Mouse (Mus musculus): ENCODE results near the gene Nck2. TPM values are rescaled to one million over a fixed set of nuclear protein-coding genes. Genes with fewer than 3 reads are reported as not detected.

Gene Nck2
- polyA plus RNA-seq, 1 experiment from 2014 or later, result 53.2 TPM

DNA sequence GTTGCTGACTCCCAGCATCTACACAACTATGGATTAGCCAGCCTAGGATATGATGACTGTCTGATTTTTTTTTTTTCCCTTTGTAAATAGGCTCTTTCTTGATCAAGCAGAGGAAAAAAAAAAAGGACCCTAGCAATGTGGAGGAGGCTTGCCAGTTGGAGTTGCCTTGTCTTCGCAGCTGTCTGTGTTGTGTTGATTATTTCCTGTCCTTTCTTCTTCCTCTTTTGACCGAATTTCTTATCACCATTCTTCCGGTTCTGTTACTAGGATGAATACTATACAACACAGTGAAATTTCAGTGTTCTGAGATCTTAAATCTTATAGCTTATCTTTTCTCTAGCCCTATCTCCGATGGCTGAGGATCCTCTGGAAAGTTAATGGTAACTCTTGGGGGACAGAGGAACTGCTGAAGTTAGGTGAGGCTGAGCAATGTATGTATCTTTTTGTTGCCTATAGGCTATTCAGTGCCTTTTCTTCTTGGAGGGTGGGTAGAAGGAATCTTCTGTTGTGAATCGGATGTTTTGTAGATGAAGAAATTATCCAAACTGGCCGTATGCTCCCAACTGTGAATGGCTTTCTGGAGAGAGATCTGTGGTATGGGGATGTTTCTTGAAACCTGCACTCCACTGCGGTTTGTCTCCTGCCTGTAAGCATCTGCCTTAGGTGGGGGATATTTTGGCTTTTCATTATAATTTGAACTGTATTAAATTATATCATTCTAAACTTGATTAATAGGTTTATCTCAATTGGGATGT, 12.8 kb downstream of the Nck2 start:
- WGBS, result 90% methylated on average over 7 of the region's 7 CpGs
- DNase-seq (ENCODE audit: low spot score), result no peak
- no peak overlapping the region for H3K4me3 ChIP-seq (ENCODE audit: low read depth, low read length)
- H3K9me3 ChIP-seq (ENCODE audit: control insufficient read depth, low read length), result no peaks in the 10 kb centered on the region
- H3K4me1 ChIP-seq (ENCODE audit: control insufficient read depth, insufficient read depth, low read length), result no peaks in the 10 kb centered on the region; the same call in 1 of the 2 replicates
- H3K4me2 ChIP-seq (ENCODE audit: low read depth, severe bottlenecking), result no peak overlapping the region
- ATAC-seq (ENCODE audit: insufficient number of reproducible peaks, low FRiP score, low TSS enrichment, low read depth), result no peak
- no peaks in the 10 kb centered on the region for H3K36me3 ChIP-seq (ENCODE audit: control insufficient read depth, insufficient read depth, low read length)
- H3K27ac ChIP-seq (replicated peaks; ENCODE audit: low read depth, low read length), result no peak overlapping the region
- no peaks in the 10 kb centered on the region for H3K27me3 ChIP-seq (ENCODE audit: control insufficient read depth, insufficient read depth, low read length)
- no peak overlapping the region for H3K9ac ChIP-seq (ENCODE audit: low read length)

DNA sequence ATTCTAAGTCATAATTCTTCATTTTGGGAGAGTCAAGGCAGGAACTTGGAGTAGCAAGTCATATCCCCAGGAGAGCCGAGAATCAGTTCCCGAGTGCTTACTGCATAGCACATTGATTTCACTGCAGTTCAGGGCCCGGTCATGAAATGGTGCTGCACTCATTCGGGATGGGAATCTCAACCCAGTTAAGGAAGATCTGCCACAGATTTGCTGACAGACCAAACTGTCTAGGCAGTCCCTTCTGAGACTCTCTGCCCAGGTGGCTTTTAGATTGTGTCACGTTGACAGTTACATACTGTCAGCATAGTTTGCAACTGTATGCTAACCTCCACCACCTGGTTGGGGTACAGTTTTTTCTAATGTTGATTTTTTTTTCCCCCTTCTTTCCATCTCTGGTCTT, 16.1 kb downstream of the Nck2 start:
- peaks cover 1% of the 10 kb centered on the region for H3K4me1 ChIP-seq (ENCODE audit: control insufficient read depth, insufficient read depth, low read length)
- no peak overlapping the region for H3K27ac ChIP-seq (replicated peaks; ENCODE audit: low read depth, low read length)
- DNase-seq (ENCODE audit: low spot score) (no peak), ATAC-seq (ENCODE audit: insufficient number of reproducible peaks, low FRiP score, low TSS enrichment, low read depth) (no peak)
- no peak overlapping the region for H3K9ac ChIP-seq (ENCODE audit: low read length)
- no peak overlapping the region for H3K4me3 ChIP-seq (ENCODE audit: low read depth, low read length)
- no peaks in the 10 kb centered on the region for H3K36me3 ChIP-seq (ENCODE audit: control insufficient read depth, insufficient read depth, low read length)
- no peaks in the 10 kb centered on the region for H3K9me3 ChIP-seq (ENCODE audit: control insufficient read depth, low read length)
- H3K27me3 ChIP-seq (ENCODE audit: control insufficient read depth, insufficient read depth, low read length), result no peaks in the 10 kb centered on the region
- WGBS, result 94% methylated on average over 5 of the region's 5 CpGs
- no peak overlapping the region for H3K4me2 ChIP-seq (ENCODE audit: low read depth, severe bottlenecking)

DNA sequence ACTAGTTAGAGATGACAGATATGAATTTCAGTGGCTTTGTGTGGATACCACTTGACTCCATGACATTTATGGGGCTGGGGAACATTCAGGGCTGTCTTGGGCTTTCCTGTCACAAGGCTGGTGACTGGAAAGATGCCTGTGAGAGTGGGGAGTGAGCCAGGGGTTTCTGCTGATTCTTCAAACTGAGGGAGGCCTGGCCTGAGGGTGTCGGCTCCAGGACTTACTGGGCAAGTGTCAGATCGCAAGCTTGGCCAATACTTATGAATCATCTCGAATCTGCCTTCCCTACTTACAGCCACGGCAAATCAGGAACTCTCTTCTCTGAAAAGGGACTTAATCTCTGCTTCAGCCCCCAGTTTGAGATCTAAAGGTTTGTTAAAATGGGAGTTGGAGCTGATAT, 18.3 kb downstream of the Nck2 start:
- DNase-seq (ENCODE audit: low spot score) (no peak), ATAC-seq (ENCODE audit: insufficient number of reproducible peaks, low FRiP score, low TSS enrichment, low read depth) (no peak)
- no peaks in the 10 kb centered on the region for H3K9me3 ChIP-seq (ENCODE audit: control insufficient read depth, low read length)
- no peak overlapping the region for H3K4me2 ChIP-seq (ENCODE audit: low read depth, severe bottlenecking)
- H3K36me3 ChIP-seq (ENCODE audit: control insufficient read depth, insufficient read depth, low read length), result no peaks in the 10 kb centered on the region
- peaks cover 12% of the 10 kb centered on the region for H3K4me1 ChIP-seq (ENCODE audit: control insufficient read depth, insufficient read depth, low read length)
- H3K4me3 ChIP-seq (ENCODE audit: low read depth, low read length), result no peak overlapping the region
- no peak overlapping the region for H3K27ac ChIP-seq (replicated peaks; ENCODE audit: low read depth, low read length)
- no peak overlapping the region for H3K9ac ChIP-seq (ENCODE audit: low read length)
- no peaks in the 10 kb centered on the region for H3K27me3 ChIP-seq (ENCODE audit: control insufficient read depth, insufficient read depth, low read length)
- 68% methylated on average over 4 of the region's 4 CpGs for WGBS

DNA sequence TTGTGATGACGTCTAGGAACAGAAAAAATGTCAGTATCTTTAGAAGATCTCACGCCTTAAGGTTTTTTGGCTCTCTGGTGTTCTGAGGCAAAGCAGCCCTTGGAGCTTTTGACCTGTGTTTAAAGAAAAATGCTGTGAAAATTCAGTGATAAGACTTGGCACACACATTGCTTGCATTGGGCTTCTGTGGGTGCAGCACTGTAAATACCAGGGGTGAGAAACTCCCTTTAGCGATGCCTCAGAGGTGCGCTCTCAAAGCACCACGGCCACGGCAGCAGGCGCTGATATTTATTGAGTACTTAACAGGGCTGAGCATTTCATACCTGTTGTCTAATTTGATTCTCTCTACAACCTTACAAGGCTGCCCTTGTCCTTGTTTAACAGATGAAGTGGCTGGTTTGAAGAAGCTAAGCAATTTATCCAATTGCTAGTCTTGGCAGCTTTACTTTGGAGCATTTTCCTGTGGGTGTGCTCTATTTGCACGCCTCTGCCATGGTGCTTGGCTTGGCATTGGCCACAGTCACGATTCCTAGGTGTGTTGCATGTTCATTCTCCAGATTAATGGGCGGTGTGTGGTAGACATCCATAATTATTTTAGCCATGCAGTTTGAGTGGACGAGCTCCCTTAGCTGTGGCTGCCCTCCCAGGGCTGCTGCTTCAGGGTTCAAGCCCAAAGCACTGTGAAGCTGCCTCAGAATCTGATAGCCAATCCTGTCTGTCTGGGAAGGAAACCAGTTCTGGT, 19.7 kb downstream of the Nck2 start:
- Histone ChIP-seq H3K4me2 (ENCODE audit: low read depth, severe bottlenecking) (no peak overlapping the region), H3K9me3 (ENCODE audit: control insufficient read depth, low read length) (no peaks in the 10 kb centered on the region), H3K27me3 (ENCODE audit: control insufficient read depth, insufficient read depth, low read length) (no peaks in the 10 kb centered on the region), H3K27ac (replicated peaks; ENCODE audit: low read depth, low read length) (no peak overlapping the region), H3K9ac (ENCODE audit: low read length) (no peak overlapping the region), H3K4me1 (ENCODE audit: control insufficient read depth, insufficient read depth, low read length) (peaks cover 21% of the 10 kb centered on the region), H3K4me3 (ENCODE audit: low read depth, low read length) (no peak overlapping the region), H3K36me3 (ENCODE audit: control insufficient read depth, insufficient read depth, low read length) (no peaks in the 10 kb centered on the region)
- ATAC-seq (ENCODE audit: insufficient number of reproducible peaks, low FRiP score, low TSS enrichment, low read depth) (no peak), DNase-seq (ENCODE audit: low spot score) (no peak)
- 83% methylated on average over 11 of the region's 11 CpGs for WGBS

DNA sequence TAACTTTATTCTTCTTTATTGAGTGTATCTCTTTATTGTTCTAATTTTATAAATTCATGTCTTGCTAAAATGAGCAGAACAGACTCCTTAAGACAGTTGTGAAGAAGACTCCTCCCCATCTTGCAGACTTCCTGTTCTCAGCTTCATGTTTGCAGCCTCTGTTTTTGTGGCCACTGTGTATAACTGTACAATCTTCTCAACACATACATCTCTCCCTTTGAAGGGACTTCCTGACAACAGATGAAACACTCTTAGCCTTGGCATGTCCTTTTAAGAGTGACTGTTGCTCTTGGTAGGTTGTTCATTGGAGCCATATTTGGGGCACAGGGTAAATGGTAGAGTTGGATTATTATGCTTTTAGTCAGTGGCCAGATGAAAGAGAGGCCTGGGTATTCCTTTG, 20.6 kb downstream of the Nck2 start:
- H3K9ac ChIP-seq (ENCODE audit: low read length), result no peak overlapping the region
- no peaks in the 10 kb centered on the region for H3K27me3 ChIP-seq (ENCODE audit: control insufficient read depth, insufficient read depth, low read length)
- DNase-seq (ENCODE audit: low spot score), result no peak
- no peaks in the 10 kb centered on the region for H3K9me3 ChIP-seq (ENCODE audit: control insufficient read depth, low read length)
- no peak for ATAC-seq (ENCODE audit: insufficient number of reproducible peaks, low FRiP score, low TSS enrichment, low read depth)
- no peaks in the 10 kb centered on the region for H3K36me3 ChIP-seq (ENCODE audit: control insufficient read depth, insufficient read depth, low read length)
- H3K27ac ChIP-seq (replicated peaks; ENCODE audit: low read depth, low read length), result no peak overlapping the region
- no peak overlapping the region for H3K4me3 ChIP-seq (ENCODE audit: low read depth, low read length)
- peaks cover 23% of the 10 kb centered on the region for H3K4me1 ChIP-seq (ENCODE audit: control insufficient read depth, insufficient read depth, low read length)
- H3K4me2 ChIP-seq (ENCODE audit: low read depth, severe bottlenecking), result no peak overlapping the region

DNA sequence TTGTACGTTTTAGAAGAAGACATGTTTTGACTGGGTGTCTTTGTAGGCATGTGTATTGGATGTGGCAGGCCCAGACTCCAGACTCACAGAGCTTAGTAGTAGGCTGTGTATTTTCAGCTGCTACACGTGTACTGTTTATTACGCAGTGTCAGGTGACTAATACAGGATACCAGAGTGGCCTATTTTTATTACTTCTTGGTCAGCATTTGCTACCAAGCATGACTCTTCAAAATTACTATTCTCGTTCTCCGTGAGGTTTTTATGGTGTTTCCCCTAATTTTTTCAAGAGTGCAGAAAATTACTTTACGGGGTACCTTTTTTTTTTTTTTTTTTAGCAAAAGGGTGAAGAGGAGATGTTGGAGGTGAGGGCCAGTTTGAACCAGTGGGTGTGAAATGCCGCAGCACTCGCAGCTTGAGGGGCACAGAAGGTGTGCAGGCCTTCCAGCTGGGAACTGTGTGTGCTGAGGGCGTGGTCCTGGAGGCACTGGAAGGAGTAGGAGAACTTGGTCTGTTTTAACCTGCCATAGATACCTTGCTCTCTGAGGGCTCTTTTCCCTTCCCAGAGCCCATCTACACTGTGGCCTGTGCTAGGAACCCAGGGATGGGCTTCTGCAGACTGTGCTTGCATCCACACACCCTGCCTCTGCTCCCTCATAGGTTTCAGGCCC, 21.7 kb downstream of the Nck2 start:
- H3K36me3 ChIP-seq (ENCODE audit: control insufficient read depth, insufficient read depth, low read length), result no peaks in the 10 kb centered on the region
- H3K9ac ChIP-seq (ENCODE audit: low read length), result no peak overlapping the region
- H3K4me2 ChIP-seq (ENCODE audit: low read depth, severe bottlenecking), result no peak overlapping the region
- DNase-seq (ENCODE audit: low spot score) (no peak), ATAC-seq (ENCODE audit: insufficient number of reproducible peaks, low FRiP score, low TSS enrichment, low read depth) (0 out of 2 replicates have a peak, but pooled peaks have one; percentile 54)
- no peaks in the 10 kb centered on the region for H3K27me3 ChIP-seq (ENCODE audit: control insufficient read depth, insufficient read depth, low read length)
- no peak overlapping the region for H3K4me3 ChIP-seq (ENCODE audit: low read depth, low read length)
- no peak overlapping the region for H3K27ac ChIP-seq (replicated peaks; ENCODE audit: low read depth, low read length)
- WGBS, result 71% methylated on average over 9 of the region's 9 CpGs
- H3K4me1 ChIP-seq (ENCODE audit: control insufficient read depth, insufficient read depth, low read length), result peaks cover 27% of the 10 kb centered on the region
- no peaks in the 10 kb centered on the region for H3K9me3 ChIP-seq (ENCODE audit: control insufficient read depth, low read length)

DNA sequence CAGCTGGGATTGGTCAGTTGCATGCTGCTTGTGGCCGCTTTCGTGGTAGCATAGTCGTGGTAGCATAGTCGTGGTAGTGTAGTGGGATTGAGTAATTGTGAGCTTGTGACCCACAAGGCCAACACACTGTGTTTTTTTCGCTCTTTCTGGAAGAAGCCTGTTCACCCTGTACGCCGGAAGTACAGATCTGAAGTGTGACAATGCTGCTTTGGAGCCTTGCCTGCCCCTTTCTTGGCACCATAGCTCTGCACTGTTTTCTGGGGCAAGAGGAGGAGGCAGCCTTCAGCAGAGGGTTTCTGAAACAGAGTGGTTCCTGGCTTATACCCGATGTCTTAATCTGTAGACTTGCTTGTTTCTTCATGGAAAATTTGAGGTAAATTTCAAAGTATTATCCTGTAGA, 23.3 kb downstream of the Nck2 start:
- Histone ChIP-seq H3K36me3 (ENCODE audit: control insufficient read depth, insufficient read depth, low read length) (no peaks in the 10 kb centered on the region), H3K27me3 (ENCODE audit: control insufficient read depth, insufficient read depth, low read length) (no peaks in the 10 kb centered on the region), H3K9me3 (ENCODE audit: control insufficient read depth, low read length) (no peaks in the 10 kb centered on the region), H3K4me3 (ENCODE audit: low read depth, low read length) (no peak overlapping the region), H3K9ac (ENCODE audit: low read length) (no peak overlapping the region), H3K4me1 (ENCODE audit: control insufficient read depth, insufficient read depth, low read length) (peaks cover 29% of the 10 kb centered on the region), H3K27ac (replicated peaks; ENCODE audit: low read depth, low read length) (no peak overlapping the region), H3K4me2 (ENCODE audit: low read depth, severe bottlenecking) (no peak overlapping the region)
- DNase-seq (ENCODE audit: low spot score) (no peak), ATAC-seq (ENCODE audit: insufficient number of reproducible peaks, low FRiP score, low TSS enrichment, low read depth) (no peak)
- WGBS, result 92% methylated on average over 8 of the region's 8 CpGs

DNA sequence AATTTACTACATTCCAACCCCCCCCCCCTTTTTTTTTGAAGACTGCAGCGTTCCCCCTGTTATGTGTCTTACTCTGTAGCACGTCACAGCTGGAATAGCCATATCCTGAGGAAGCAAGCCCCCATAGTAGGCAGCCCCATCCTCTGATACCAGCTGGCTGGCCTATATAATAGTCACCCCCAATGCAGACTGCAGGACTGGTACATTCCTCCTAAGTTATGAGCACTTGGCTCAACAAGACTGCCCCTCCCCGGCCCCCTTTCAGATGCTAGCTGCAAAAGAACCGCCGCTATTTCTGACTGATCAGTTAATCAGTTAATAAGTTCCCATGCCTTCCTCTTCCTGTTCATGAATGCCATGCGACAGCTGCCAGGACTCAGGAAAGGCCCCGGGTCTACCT, 23.8 kb downstream of the Nck2 start:
- Histone ChIP-seq H3K36me3 (ENCODE audit: control insufficient read depth, insufficient read depth, low read length) (no peaks in the 10 kb centered on the region), H3K4me1 (ENCODE audit: control insufficient read depth, insufficient read depth, low read length) (peaks cover 29% of the 10 kb centered on the region), H3K27me3 (ENCODE audit: control insufficient read depth, insufficient read depth, low read length) (no peaks in the 10 kb centered on the region), H3K4me3 (ENCODE audit: low read depth, low read length) (no peak overlapping the region), H3K27ac (replicated peaks; ENCODE audit: low read depth, low read length) (no peak overlapping the region), H3K9me3 (ENCODE audit: control insufficient read depth, low read length) (no peaks in the 10 kb centered on the region), H3K9ac (ENCODE audit: low read length) (no peak overlapping the region), H3K4me2 (ENCODE audit: low read depth, severe bottlenecking) (no peak overlapping the region)
- 75% methylated on average over 7 of the region's 7 CpGs for WGBS
- ATAC-seq (ENCODE audit: insufficient number of reproducible peaks, low FRiP score, low TSS enrichment, low read depth) (no peak), DNase-seq (ENCODE audit: low spot score) (no peak)
